Mouse (Mus musculus): ENCODE results near the gene 4930442H23Rik. TPM values are rescaled to one million over a fixed set of nuclear protein-coding genes. Genes with fewer than 3 reads are reported as not detected.

Gene 4930442H23Rik
- polyA plus RNA-seq, 1 experiment from 2014 or later, result not detected

- Histone ChIP-seq H3K27me3 (ENCODE audit: control insufficient read depth, insufficient read depth, low read length) (peaks cover 6% of the 10 kb centered on the region; the same call in 1 of the 2 replicates), H3K4me2 (ENCODE audit: low read length) (peak overlapping the region; percentile 50), H3K9me3 (ENCODE audit: control insufficient read depth, low read length) (no peaks in the 10 kb centered on the region), H3K4me1 (ENCODE audit: control insufficient read depth in 2 of 2, insufficient read depth in 2 of 2, low read length in 2 of 2) (peaks cover 42 to 48% of the 10 kb centered on the region in 2 experiments), H3K9ac (ENCODE audit: low read length) (peak overlapping the region; percentile 54), H3K4me3 (ENCODE audit: control insufficient read depth in 1 of 2, insufficient read depth in 1 of 2, low read depth in 1 of 2, low read length in 2 of 2) (no peak overlapping the region), H3K36me3 (ENCODE audit: control insufficient read depth, insufficient read depth, low read length) (no peaks in the 10 kb centered on the region), H3K27ac (replicated peaks in 1 of 2; ENCODE audit: control insufficient read depth in 1 of 2, insufficient read depth in 1 of 2, low read depth in 2 of 2, low read length in 2 of 2) (peak overlapping the region; percentile 83 to 91)
- no peak for ATAC-seq (ENCODE audit: insufficient number of reproducible peaks, insufficient read depth, low FRiP score, low read depth)
- 55% methylated on average over 8 of the region's 8 CpGs for WGBS
These were observed 19.5 kb upstream of the 4930442H23Rik start for GRCm38 (mm10) chr10:81202978-81203720.

DNA sequence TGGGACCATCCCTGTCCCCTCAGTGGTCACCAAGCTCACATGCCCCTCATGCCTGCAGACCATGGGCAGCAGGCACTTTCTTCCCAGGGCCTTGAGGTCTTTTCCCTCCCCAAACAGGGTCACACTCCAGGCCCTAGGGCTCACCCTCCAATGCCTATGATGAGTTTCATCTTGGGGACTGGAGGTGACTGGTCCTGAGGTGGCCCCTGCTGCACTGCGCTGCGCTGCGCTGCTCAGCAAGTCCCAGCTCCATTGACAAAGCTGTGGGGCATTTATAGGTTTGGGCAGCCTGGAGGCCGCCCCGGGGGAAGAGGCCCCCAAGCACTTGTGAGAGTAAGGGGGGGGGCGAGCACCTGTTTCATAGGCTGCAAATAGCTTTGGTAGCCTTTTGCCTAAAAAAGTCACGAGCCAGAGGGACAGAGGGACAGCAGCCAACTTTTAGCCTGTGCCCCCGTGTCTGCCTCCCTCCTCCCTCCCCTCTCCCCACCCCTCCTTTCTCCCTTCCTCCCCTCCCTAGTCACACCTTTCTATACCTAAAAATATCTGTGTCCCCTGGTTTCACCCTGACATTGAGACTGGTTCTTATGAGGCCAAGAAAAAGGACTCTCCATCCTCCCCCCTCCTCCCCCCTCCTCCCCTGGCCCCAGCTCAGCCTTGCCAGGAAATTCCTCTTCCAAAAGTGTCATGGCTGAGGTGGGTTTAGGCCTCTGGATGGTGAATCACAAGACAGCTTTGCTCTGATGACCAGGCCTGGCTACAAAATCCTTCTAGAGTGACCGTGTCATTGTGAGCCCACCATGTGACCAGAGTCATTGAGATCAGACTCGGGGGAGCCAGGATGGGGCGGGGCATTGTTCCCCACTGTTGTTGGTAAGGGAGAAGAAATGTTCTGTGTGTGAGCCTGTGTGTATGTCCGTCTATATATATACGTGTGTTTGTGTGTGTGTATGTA is 18.4 kb upstream of the 4930442H23Rik start, which contains the start of gene Nmrk2:
Gene Nmrk2 (minus strand): TSS at position 245 of the 952 bp plus-strand sequence.
- peak; percentile 22 for ATAC-seq (ENCODE audit: insufficient number of reproducible peaks, insufficient read depth, low FRiP score, low read depth)
- peaks cover 42 to 52% of the 10 kb centered on the region in 2 experiments for H3K4me1 ChIP-seq (ENCODE audit: control insufficient read depth in 2 of 2, insufficient read depth in 2 of 2, low read length in 2 of 2)
- H3K27ac ChIP-seq (replicated peaks in 1 of 2; ENCODE audit: control insufficient read depth in 1 of 2, insufficient read depth in 1 of 2, low read depth in 2 of 2, low read length in 2 of 2), result peak within 1 kb of the TSS; percentile 88 to 91
- H3K9ac ChIP-seq (ENCODE audit: low read length), result peak within 1 kb of the TSS; percentile 69
- H3K27me3 ChIP-seq (ENCODE audit: control insufficient read depth, insufficient read depth, low read length), result peaks cover 6% of the 10 kb centered on the region; the same call in 1 of the 2 replicates
- H3K36me3 ChIP-seq (ENCODE audit: control insufficient read depth, insufficient read depth, low read length), result 0 out of 2 replicates have a peak, but pooled peaks cover 3% of the 10 kb centered on the region
- 33% methylated on average over 13 of the region's 13 CpGs for WGBS
- peak within 1 kb of the TSS in 1 of 2 experiments; percentile 6; a peak in 1 of 4 replicates for H3K4me3 ChIP-seq (ENCODE audit: control insufficient read depth in 1 of 2, insufficient read depth in 1 of 2, low read depth in 1 of 2, low read length in 2 of 2)
- peak within 1 kb of the TSS; percentile 50 for H3K4me2 ChIP-seq (ENCODE audit: low read length)
- H3K9me3 ChIP-seq (ENCODE audit: control insufficient read depth, low read length), result no peaks in the 10 kb centered on the region

DNA sequence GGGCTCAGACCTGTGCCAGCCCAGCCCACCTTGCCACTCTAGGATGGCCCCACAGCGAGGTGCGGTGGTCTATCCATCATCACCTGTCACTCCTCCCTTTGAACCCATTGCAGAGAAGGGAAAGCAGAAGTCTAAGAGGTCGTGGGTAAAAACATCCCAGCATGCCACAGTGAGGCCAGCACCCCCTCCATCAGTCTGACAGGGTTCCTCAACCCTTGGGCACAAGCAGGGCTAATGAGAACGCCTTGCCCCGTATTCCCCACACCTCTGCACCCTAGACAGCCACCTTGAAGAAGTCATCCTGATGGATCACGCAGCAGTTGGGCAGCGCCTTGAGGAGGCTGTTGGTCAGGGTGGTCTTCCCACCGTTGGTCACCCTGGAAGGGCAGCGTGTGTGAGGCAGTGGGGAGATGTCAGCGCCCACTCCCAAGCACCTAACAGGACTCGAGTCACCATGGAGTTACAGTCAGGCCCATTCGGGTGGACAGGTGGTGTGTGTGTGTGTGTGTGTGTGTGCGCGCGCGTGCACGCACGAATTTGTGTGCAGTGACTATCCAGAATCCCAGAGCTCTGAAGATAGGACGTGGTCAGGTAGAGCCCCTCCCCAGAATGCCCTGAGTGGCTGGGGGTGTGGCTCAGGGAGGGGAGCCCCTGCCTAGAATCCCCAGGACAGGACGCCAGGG is 17.1 kb upstream of the 4930442H23Rik start:
- Histone ChIP-seq H3K4me1 (ENCODE audit: control insufficient read depth in 2 of 2, insufficient read depth in 2 of 2, low read length in 2 of 2) (peaks cover 42 to 55% of the 10 kb centered on the region in 2 experiments), H3K9ac (ENCODE audit: low read length) (peak overlapping the region; percentile 69), H3K4me2 (ENCODE audit: low read length) (peak overlapping the region; percentile 50), H3K36me3 (ENCODE audit: control insufficient read depth, insufficient read depth, low read length) (peaks cover 3% of the 10 kb centered on the region; the same call in 1 of the 2 replicates), H3K4me3 (ENCODE audit: control insufficient read depth in 1 of 2, insufficient read depth in 1 of 2, low read depth in 1 of 2, low read length in 2 of 2) (no peak overlapping the region), H3K9me3 (ENCODE audit: control insufficient read depth, low read length) (no peaks in the 10 kb centered on the region), H3K27ac (replicated peaks in 1 of 2; ENCODE audit: control insufficient read depth in 1 of 2, insufficient read depth in 1 of 2, low read depth in 2 of 2, low read length in 2 of 2) (peak overlapping the region; percentile 88 to 91), H3K27me3 (ENCODE audit: control insufficient read depth, insufficient read depth, low read length) (peaks cover 6% of the 10 kb centered on the region; the same call in 1 of the 2 replicates)
- 61% methylated on average over 20 of the region's 20 CpGs for WGBS
- ATAC-seq (ENCODE audit: insufficient number of reproducible peaks, insufficient read depth, low FRiP score, low read depth), result no peak

DNA sequence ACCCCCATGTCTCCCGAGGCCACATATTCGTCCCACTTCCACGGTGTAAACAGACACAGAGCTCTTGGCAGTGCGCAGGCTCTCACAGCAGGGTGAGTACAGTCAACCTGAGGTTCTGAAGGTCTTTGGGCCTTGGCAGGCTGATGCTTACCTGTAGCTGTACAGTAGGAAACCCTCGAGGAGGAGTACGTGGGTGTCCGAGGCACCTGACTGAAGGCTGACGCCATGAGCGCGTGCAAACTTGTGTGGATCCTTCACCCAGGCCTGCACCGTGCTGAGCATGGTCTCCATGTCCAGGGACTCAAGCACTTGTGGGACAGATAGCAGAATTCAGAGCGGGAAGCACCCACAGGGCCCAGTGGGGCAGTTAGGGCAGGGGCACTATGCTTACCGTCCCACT is 16.5 kb upstream of the 4930442H23Rik start:
- Histone ChIP-seq H3K27ac (replicated peaks in 1 of 2; ENCODE audit: control insufficient read depth in 1 of 2, insufficient read depth in 1 of 2, low read depth in 2 of 2, low read length in 2 of 2) (peak overlapping the region; percentile 88 to 91), H3K36me3 (ENCODE audit: control insufficient read depth, insufficient read depth, low read length) (peaks cover 3% of the 10 kb centered on the region; the same call in 1 of the 2 replicates), H3K9ac (ENCODE audit: low read length) (peak overlapping the region; percentile 69), H3K4me3 (ENCODE audit: control insufficient read depth in 1 of 2, insufficient read depth in 1 of 2, low read depth in 1 of 2, low read length in 2 of 2) (no peak overlapping the region), H3K4me1 (ENCODE audit: control insufficient read depth in 2 of 2, insufficient read depth in 2 of 2, low read length in 2 of 2) (peaks cover 42 to 55% of the 10 kb centered on the region in 2 experiments), H3K27me3 (ENCODE audit: control insufficient read depth, insufficient read depth, low read length) (peaks cover 6% of the 10 kb centered on the region; the same call in 1 of the 2 replicates), H3K4me2 (ENCODE audit: low read length) (peak overlapping the region; percentile 50), H3K9me3 (ENCODE audit: control insufficient read depth, low read length) (no peaks in the 10 kb centered on the region)
- no peak for ATAC-seq (ENCODE audit: insufficient number of reproducible peaks, insufficient read depth, low FRiP score, low read depth)
- 68% methylated on average over 13 of the region's 13 CpGs for WGBS

GRCm38 (mm10) chr10:81198990-81199389 is 15.3 kb upstream of the 4930442H23Rik start:
- WGBS, result 71% methylated on average over 6 of the region's 6 CpGs
- peak overlapping the region; percentile 15 to 91; a peak in 3 of 4 replicates for H3K27ac ChIP-seq (replicated peaks in 1 of 2; ENCODE audit: control insufficient read depth in 1 of 2, insufficient read depth in 1 of 2, low read depth in 2 of 2, low read length in 2 of 2)
- peak overlapping the region; percentile 50 for H3K4me2 ChIP-seq (ENCODE audit: low read length)

DNA sequence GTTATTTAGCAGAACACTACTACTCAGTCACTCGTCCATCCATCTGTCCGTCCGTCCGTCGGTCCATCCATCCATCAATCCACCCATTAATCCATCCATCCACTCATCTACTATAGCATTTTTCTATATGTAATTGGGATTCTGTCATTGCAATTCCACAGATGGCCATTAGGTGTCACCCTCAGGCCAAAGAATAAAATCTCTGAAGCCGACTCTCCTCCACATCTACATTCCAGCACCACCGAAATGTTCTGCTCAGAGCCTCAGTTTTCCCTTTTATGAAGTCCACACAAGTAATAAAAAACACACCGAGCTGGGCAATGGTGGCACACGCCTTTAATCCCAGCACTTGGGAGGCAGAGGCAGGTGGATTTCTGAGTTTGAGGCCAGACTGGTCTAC is 14.6 kb upstream of the 4930442H23Rik start:
- Histone ChIP-seq H3K27ac (replicated peaks in 1 of 2; ENCODE audit: control insufficient read depth in 1 of 2, insufficient read depth in 1 of 2, low read depth in 2 of 2, low read length in 2 of 2) (peak overlapping the region in 1 of 2 experiments; percentile 91; a peak in 3 of 4 replicates), H3K9me3 (ENCODE audit: control insufficient read depth, low read length) (no peaks in the 10 kb centered on the region), H3K4me1 (ENCODE audit: control insufficient read depth in 2 of 2, insufficient read depth in 2 of 2, low read length in 2 of 2) (peaks cover 44 to 61% of the 10 kb centered on the region in 2 experiments), H3K36me3 (ENCODE audit: control insufficient read depth, insufficient read depth, low read length) (peaks cover 3% of the 10 kb centered on the region; the same call in 1 of the 2 replicates), H3K4me3 (ENCODE audit: control insufficient read depth in 1 of 2, insufficient read depth in 1 of 2, low read depth in 1 of 2, low read length in 2 of 2) (no peak overlapping the region), H3K27me3 (ENCODE audit: control insufficient read depth, insufficient read depth, low read length) (peaks cover 6% of the 10 kb centered on the region; the same call in 1 of the 2 replicates), H3K9ac (ENCODE audit: low read length) (peak overlapping the region; percentile 99), H3K4me2 (ENCODE audit: low read length) (peak overlapping the region; percentile 86)
- ATAC-seq (ENCODE audit: insufficient number of reproducible peaks, insufficient read depth, low FRiP score, low read depth), result no peak
- WGBS, result 6% methylated on average over 9 of the region's 9 CpGs

More at GRCm38 (mm10) chr10:81198990-81199389, 15.3 kb upstream of the 4930442H23Rik start:
- Histone ChIP-seq H3K9me3 (ENCODE audit: control insufficient read depth, low read length) (no peaks in the 10 kb centered on the region), H3K36me3 (ENCODE audit: control insufficient read depth, insufficient read depth, low read length) (peaks cover 3% of the 10 kb centered on the region; the same call in 1 of the 2 replicates), H3K4me3 (ENCODE audit: control insufficient read depth in 1 of 2, insufficient read depth in 1 of 2, low read depth in 1 of 2, low read length in 2 of 2) (no peak overlapping the region), H3K27me3 (ENCODE audit: control insufficient read depth, insufficient read depth, low read length) (peaks cover 6% of the 10 kb centered on the region; the same call in 1 of the 2 replicates), H3K4me1 (ENCODE audit: control insufficient read depth in 2 of 2, insufficient read depth in 2 of 2, low read length in 2 of 2) (peaks cover 44 to 58% of the 10 kb centered on the region in 2 experiments), H3K9ac (ENCODE audit: low read length) (peak overlapping the region; percentile 69)
- no peak for ATAC-seq (ENCODE audit: insufficient number of reproducible peaks, insufficient read depth, low FRiP score, low read depth)

Measured in heart, embryonic 14.5 days (tissue).